Mouse (Mus musculus) left cerebral cortex, adult 11 months (tissue): ENCODE data around the gene Rps21.
A peak's percentile ranks its signal among the peaks of the same experiment; 100 is the strongest.

Experiments used
- DNase-seq: peaks from one replicate; pipeline ENCODE4 v3.0.0; 2022; ENCODE audit warnings: low spot score

Gene Rps21

DNA sequence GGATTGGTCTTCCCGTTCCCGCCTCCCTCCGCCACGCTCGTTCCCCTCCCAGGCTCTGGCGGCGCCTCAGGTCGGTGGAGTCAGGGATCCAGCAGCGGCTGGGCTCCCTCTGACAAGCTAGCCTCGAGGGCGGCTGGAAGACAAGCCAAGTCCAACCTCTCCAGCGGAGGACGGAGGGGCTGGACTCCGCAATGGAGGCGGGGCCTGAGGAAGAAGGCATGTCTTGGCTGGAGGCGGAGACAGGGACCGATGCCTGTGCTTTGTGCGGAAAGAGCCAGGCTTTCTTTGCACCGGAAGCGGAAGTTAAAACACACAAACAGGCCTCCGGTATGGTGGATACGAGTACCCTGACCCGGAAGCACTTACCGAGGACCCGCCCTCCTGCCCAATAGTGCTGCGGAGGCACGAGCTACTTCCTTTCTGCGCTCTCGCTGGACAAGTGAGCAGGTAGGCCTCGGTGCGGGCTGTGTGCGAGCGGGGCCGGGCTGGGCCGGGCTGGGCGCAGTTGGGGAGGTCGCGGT, at the start of gene Rps21:
Rps21 (plus strand) TSS at position 377 of the 521 bp plus-strand sequence.
- DNase-seq = peak; percentile 98

DNA sequence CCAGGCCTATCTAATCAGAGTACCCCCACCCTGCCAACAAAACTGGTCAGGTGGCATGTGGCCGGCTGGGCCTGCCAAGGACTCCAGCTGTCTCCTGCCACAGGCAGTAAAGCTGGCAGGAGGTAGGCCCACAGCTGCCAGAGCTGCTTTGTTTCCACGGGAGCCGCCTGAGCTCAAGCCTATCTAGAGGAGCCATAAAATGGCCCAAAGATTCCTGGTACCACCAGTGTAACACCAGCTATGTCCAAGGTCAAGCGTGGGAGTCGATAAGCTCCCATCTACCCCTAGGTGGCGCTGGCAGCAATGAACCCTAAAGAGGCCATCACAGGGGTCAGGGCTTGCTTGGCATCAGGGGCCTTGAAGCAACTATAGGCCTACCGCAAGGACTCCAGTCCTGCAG, 49.3 kb upstream of the Rps21 start:
- no peak for DNase-seq

DNA sequence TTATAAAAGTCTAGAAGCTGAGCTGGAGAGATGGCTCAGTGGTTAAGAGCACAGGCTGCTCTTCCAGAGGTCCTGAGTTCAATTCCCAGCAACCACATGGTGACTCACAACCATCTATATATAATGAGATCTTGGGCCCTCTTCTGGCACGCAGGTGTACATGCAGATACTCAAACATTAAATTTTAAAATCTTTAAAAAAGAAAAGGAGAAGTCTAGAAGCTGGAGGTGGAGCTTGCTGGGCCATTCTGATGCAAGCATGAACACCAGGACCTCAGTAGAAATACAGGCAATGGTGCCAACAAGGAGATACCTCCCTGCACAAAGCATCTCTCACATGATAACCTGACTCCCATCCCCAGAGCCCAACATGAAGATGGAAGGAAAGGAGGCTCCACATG, 48.2 kb upstream of the Rps21 start:
- DNase-seq = no peak

DNA sequence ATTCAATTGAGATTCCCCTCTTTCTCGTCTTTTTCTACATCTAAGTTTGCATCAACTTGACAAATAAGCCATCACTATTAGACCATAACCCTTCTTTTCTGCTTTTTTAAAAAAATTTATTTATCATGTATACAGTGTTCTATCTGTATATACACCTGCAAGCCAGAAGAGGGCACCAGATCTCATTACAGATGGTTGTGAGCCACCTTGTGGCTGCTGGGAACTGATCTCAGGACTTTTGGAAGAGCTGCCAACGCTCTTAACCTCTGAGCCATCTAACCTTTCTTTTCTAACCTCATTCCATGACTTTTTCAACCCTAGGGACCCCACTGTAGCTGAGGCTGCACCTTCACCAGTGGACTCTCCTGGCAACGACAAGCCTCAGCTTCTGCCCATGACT, 44.9 kb upstream of the Rps21 start:
- no peak for DNase-seq

DNA sequence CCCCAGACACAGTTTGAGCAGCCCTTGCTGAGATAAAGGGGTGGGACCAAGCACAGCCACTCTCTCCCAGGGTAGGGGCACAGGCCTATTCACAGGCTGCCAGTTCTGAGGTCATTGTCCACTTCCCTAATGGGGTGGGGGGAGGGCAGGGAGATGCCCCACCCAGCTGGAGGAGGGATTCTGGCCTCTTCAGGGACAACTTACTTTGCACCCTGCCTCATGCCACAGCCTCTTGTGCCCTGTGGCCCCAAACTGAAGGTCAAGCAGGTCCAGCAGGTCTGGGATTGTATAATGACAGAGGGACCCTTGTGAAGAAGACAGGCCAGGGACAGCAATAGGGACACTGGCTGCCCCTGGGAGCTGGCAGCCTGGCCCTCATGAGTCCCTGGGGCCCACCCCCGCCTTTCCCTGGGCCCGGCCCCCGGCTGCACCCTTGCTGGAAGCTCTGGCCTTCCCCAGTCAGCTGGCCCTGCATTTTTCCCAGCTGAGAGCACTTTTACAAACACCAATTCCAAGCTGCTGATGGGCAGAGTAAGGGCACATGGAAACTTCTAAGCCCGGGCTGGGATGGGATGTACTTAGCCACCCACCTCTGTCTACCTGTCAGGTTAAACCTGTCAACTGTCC, 42.7 kb upstream of the Rps21 start:
- DNase-seq = no peak

DNA sequence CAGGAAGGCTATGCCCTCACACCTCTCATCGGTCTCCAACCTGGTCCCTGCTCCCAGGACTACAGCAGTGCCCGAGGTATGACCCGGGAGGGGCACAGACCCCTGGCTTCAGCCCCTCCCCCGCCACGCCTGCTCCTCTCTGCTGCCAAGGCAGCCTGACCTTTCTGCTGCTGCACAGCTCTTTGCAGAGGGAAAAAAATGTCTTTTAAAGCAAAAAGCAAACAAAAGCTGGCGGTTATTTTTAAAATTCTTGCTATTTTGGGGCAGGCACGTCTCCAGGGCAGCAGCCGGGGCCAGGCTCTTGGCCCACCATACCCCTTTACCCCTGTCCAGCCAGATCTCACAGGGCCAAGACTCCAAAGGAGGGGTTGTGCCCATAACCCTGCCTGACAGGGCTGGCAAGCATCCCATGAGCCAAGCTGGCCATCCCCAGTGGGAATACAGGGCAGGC, 42.1 kb upstream of the Rps21 start:
- DNase-seq = no peak

DNA sequence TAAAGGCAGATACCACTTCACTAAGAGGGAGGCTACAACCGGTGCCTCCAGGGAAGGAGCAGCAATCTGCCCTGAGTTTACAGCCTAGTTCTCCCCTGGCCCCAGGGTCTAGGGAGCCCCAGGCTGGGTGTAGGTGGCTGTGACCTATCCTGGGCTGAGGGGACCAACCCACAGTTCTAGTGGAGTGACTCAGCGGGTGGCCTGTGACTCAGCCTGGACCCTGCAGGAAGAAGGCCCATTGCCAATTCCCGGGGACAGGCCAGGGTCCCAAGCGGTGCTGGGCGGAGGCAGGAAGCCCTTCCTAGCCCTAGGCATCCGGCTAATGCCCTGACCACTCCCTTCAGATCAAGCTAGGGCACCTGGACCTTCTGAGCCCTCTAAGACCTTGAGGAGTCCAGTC, 41.2 kb upstream of the Rps21 start:
- DNase-seq = no peak

DNA sequence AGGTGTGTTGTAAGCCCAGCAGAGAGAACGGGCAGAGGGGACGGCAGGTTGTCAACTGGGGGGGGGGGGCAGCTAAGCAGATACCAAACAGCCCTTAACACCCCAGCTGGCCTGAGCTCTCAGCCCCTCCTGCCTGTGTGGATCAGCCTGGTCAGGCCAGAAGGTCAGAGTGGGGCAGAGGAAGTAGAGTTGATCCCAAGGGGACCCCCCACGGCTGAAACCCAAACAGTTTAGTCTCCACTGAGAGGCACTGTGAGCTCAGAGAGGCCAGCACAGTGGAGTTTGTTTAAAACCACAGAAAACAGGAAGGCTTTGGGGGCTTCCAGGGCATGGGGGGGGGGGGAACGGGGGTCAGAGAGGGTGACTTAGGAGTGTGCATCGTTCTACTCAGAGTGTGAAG, 40.3 kb upstream of the Rps21 start:
- no peak for DNase-seq

DNA sequence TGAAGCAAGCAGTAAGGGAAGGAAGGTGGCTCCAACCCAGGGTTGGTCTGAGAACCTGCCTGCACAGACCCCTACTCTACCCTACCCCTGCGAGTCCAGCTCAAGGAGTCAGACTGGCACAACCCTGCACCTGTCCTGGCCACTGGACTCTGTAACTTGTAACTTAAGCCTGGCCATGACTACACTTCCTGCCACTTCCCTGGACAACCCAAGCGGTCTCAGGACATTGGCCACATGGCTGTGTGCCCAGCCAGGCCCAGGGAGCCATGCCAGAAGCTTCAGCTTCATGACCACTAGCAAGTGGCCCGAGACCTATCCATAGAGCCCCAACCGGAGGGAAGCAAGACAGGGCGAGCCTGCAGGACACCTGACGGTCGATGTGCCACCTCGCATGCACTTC, 39.6 kb upstream of the Rps21 start:
- no peak for DNase-seq

DNA sequence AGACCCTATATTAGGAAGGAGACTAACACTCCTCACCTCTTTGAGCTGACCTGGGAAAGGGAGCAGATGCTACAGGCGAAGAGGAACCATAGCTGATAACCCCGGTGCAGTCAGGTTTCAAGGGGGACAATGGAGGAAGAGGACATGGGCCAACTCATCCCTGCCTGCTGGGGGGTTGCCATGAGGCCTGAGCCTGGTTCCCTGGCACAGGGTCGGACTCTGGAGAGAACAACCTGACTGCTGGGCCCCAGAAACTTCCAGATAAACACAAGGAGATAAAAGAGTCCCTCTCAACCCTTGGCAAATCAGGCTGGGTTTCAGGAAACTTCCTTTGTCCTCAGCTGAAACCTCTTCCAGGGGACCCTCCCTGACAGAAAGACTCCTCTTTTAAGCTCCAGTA, 38.9 kb upstream of the Rps21 start:
- DNase-seq = no peak

DNA sequence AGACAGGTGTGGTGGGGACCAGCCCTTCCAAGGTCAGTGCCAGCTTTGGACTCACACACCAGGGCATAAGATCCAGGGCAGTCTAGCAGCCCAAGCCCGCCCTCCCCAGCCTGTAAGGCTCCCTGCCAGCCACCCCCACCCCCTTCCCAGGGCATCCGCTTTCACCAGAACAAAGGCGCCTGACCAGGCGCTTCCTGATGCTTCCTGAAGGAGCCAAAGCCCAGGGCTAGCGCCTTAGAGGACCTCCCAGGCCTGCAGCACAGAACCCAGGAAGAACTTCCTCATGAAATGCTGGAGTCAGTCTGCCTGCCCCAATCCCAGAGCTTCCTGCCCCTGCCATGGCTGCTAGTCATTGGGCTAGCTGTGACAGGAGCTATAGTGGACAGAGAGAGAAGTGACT, 38.5 kb upstream of the Rps21 start:
- DNase-seq = no peak

DNA sequence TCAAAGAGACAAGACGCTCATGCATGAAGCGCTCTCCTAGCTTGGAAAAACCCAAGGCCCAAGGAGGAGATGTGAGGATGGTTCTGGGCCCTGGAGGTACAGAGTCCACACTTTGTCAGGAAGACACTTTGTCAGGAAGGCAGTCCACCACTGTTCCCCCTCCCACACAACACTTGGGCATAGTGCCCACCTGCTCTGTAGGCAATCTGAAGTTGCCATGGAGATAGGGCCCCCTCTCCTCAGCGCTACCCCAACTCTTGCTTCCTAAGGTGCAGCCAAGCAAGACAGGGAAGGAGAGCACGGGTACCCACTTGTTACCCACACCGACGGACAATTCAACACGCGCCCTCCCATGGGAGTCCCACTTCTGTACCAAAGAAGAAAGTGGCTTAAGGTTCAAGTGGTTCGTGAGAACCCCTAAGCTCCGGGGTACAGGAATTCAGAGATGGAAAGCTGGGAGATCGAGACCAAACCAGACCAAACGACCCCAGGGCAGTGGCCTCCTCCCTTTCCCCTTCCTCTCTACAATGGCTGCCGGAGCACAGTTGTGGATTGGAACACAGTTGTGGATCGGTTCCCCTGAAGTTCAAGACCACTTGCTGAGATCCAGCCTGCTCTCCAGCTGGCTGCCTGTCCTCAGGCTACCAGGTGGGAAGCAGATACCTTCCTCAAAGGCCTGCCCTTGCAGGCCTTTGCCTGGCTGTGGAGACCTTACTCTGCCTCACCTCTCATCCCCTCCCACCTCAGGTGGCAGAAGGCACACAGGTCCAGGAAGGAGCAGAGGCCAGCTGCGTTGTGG, 37.8 kb upstream of the Rps21 start:
- no peak for DNase-seq

DNA sequence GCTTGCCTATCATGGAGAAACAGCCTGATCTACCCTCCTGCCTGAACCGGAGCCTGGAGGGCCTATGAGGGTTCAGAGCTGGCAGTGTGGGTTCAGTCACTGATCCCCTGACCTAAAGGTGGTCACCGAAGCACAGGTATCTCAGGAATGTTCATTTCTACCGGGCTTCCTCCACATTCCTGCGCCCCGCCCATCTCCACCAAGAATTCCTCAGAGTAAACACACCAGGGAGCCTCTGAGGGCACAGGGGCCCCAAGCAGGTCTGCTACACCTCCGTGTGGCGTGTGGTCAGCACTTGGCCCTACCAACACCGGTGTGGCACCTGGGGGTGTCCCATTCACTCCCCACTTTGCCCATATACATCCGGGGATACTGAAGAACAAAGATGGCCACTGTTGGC, 37.0 kb upstream of the Rps21 start:
- no peak for DNase-seq

DNA sequence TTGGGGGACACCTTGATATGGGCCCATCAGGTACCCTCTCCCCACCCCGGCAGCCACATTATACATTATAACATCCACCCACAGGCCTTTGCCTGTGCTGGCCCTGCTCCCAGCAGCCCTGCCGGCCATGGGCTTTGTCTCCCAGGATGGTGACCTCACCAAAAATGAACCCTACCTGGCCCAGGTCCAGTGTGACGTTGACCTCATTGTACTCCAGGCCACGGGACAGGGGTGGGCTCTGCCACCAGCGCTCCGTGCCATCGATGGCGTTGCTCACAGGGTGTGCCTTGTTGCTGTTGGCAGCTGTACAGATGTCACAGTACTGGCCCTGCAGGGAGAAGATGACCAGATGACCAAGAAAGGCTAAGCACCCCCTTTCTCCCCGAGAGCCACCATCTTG, 36.1 kb upstream of the Rps21 start:
- no peak for DNase-seq

DNA sequence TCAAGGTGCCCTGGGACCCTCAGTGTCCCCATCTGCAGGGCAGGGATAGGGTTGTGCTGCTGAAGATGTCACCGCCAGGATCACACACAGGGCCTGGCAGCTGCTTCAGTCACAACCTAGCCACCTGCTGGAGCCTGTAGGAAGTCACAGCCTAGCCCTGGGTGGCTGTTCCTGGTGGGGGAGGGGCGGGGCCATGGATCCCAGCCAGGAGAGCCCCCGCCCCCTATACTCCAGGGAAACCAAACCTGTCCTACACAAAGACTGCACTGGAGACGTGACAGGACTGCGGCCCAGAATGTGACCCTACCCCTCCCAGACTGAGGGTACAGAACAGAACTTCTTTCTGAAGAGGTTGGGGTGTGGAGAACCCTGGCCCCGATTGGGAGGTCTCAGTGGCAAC, 34.9 kb upstream of the Rps21 start:
- DNase-seq = no peak

DNA sequence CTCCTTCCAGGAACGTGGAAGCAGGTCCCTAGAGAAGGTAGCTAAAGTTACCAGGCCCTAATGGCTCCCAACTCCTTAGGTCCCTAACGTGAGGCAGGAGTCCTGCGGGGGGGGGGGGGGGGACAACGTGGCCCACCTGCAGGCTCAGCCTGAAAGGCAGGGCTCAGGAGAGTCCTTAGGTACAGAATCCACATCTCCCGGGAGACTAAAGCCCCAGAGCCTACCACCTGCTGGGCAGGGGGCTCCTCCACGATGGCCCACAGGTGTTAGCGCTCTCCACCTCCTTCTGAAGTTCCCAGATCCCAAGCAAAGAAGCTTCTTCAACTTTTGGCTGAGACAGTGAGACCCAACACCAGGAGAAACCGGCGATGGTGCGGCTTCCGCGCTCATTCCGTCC, 32.5 kb upstream of the Rps21 start:
- no peak for DNase-seq

DNA sequence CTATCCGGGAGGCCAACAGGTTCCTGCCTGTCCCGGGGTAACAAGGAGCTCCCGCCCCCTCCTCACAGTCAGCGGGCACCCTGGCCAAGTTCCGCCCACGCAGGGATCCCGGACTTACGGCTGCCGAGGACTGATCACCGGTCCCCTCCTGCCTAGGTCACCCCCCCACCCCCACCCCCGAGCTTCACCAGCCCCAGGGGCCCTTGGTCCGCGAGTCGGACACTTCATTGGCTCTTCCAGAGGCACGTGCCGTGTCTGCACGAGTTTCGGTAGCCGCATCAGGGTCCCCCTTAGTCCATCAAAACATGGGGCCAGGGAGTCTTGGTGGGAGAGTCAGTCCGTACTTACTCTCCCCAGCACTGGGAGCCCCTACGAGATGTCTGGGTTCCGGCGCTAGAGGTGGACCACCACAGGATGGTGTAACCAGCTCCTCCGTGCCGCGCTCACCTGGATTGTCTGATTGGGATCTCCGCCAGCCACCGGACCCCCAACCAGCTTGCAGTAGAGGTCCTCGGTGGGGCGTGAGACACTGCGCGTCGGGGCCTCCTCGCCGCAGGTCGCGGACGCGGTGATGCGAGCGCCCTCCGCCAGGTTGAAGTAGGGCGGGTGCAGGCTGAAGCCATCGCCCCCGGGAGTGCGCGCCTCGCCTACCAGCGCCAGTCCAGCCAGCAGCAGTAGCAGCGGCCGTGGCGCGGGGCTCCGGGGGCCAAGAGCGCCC, 32.0 kb upstream of the Rps21 start:
- no peak for DNase-seq

DNA sequence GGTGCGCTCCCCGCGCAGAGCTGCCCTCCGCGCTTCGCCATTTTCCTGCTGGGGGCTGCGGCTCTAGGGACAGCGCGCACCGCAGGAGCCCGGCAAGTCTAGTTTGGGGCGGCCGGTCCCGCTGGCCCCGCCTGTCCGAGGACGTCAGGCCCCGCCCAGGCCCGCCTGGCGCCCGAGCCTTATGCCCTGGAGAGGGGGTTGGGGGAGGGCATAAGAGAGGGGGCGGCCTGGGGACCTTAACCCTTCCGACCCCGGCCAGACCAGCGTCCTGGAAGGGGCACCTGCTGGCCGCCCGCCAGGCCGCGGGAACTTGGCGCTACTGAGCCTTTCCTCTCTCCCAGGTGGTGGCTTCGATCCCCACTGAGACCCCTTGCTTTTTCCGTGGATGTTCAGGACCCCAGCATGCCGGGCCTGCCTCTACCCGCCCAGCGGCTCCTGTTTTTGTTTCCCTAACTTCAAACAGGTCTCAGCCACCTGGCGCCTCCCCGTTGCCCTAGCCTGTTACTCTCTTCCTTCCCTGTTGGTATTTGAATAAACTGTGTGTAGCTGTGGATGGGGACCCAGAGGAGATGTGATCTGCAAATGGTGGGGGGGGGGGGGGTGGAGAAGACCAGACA, 31.3 kb upstream of the Rps21 start, which contains the start of gene Lama5:
Lama5 (minus strand) TSS at position 98 of the 617 bp plus-strand sequence.
- DNase-seq = no peak

DNA sequence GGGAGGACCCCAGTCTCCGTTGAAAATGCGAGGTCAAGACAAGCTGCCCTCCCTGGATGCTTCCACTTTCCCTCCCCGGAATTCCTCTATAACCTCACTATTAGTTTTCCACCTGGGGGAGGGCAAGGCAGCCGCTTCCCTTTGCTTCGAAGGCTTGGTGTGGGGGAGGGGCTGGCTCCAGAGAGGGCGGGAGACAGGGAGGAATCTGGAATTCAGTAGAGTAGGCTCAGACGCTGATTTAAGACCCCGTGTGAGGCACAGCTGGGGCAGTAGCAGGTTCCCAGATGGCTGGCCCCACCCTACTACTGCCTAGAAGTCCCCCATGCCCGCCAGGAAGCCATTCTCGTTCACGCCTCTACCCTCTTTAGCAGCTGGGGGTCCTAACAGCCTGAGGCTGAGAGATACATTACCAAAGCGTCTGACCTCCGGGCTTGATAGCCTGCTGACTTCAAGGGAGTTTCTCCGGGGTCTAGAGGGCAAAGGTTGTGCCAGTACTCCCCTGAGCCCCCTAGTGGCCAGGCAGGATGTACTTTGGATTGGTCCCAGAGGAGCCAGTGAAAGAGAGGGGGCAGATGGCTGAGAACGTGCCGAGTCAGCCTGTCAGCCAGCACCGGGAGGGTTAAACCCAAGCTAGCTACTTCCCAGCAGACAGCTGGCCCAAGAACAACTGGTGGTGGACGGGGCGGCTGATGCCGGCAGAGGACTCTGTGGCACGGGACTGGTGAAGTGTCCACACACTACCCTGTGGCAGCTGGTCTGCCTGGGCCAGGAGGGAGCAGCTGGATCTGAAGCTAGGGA, 29.7 kb upstream of the Rps21 start:
- no peak for DNase-seq

DNA sequence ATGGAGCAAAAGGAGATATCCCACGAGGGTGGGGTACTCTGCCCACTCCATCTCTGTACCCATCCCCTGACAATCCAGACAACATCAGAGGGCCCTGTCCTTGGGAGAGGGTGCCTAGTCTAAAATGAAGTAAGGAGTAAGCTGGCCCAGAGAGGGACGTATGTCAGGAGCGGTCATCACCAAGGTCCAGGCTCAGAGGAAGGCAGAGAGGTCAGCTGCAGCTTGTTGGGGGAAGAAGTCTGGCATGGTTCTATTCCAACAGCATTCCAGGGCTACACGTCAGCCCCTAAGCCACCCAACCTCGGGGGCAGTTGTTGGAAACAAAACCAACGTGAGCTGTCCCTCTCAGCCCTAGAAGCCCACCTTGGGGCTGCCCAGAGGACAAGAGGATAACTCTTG, 29.1 kb upstream of the Rps21 start:
- no peak for DNase-seq

DNA sequence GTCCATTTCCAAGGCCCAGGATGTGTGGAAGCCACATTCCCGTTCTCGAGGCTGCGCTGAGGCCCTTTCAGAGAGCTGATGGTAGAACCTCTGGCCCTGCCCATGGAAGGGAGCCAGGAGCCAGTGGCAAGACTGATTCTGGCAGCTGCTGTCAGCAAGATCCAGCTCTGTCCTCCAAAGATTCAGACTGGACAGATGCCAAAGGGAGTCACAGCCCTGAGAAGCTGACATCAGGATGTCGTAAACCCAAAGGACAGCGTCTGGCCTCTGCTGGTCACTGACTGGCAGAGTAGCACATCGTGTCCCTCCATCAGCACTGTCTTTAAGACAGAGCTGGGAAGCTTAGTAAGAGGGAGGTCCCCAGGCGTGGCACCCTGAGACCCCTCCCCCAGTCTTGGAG, 28.6 kb upstream of the Rps21 start:
- DNase-seq = no peak

DNA sequence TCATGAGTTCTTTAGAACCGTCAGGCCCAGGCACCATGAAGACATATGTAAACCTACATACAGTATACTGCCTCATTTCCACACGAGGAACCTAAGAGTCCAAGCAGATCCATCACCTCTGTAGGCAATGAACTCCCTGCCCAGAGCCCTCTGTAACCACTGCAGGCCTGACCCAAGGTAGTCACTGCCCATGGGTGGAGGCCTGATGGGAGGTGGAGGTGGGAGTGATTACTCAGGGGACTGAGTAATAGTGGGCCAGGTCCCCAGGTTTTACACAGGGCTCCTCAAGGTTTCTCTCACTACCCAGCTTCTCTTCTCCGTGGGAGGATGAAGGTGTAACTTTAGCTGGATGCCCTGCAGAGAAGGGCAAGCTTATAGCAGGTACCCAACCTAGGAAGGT, 28.0 kb upstream of the Rps21 start:
- DNase-seq = no peak
